Mouse (Mus musculus): ENCODE data around the gene Rabl6.

Rabl6 gene

GRCm38 (mm10) chr2:25596765-25597510, 11.4 kb downstream of the Rabl6 start:
- DNase-seq (ENCODE audit: extremely low read depth, low read depth, low spot score): no peak

- no peak for DNase-seq (ENCODE audit: extremely low read depth, low read depth, low spot score)
Observed at GRCm38 (mm10) chr2:25591863-25592262, 16.5 kb downstream of the Rabl6 start.

- no peak for DNase-seq (ENCODE audit: extremely low read depth, low read depth, low spot score)
Observed at GRCm38 (mm10) chr2:25588227-25588907, 20.0 kb downstream of the Rabl6 start.

- no peak for DNase-seq (ENCODE audit: extremely low read depth, low read depth, low spot score)
Observed at GRCm38 (mm10) chr2:25587290-25587689, 21.0 kb downstream of the Rabl6 start.

GRCm38 (mm10) chr2:25585601-25586000, 22.7 kb downstream of the Rabl6 start:
- DNase-seq (ENCODE audit: extremely low read depth, low read depth, low spot score): no peak

GRCm38 (mm10) chr2:25584856-25585255, 23.5 kb downstream of the Rabl6 start:
- DNase-seq (ENCODE audit: extremely low read depth, low read depth, low spot score): no peak

- no peak for DNase-seq (ENCODE audit: extremely low read depth, low read depth, low spot score)
Observed at GRCm38 (mm10) chr2:25584152-25584551, 24.2 kb downstream of the Rabl6 start.

- DNase-seq (ENCODE audit: extremely low read depth, low read depth, low spot score): no peak
Observed at GRCm38 (mm10) chr2:25583571-25583970, 24.8 kb downstream of the Rabl6 start.

GRCm38 (mm10) chr2:25583120-25583481, 25.2 kb downstream of the Rabl6 start:
- DNase-seq (ENCODE audit: extremely low read depth, low read depth, low spot score): no peak

GRCm38 (mm10) chr2:25582466-25583119, 25.7 kb downstream of the Rabl6 start:
- no peak for DNase-seq (ENCODE audit: extremely low read depth, low read depth, low spot score)

- DNase-seq (ENCODE audit: extremely low read depth, low read depth, low spot score): no peak
Observed at GRCm38 (mm10) chr2:25581901-25582301, 26.4 kb downstream of the Rabl6 start.

- DNase-seq (ENCODE audit: extremely low read depth, low read depth, low spot score): no peak
Observed at GRCm38 (mm10) chr2:25581294-25581864, 26.9 kb downstream of the Rabl6 start, which contains the start of gene Ajm1. Gene Ajm1, minus strand, starts transcription at chr2:25581757.

GRCm38 (mm10) chr2:25580621-25581101, 27.7 kb downstream of the Rabl6 start:
- no peak for DNase-seq (ENCODE audit: extremely low read depth, low read depth, low spot score)

- DNase-seq (ENCODE audit: extremely low read depth, low read depth, low spot score): no peak
Observed at GRCm38 (mm10) chr2:25579737-25580460, 28.4 kb downstream of the Rabl6 start.

- no peak for DNase-seq (ENCODE audit: extremely low read depth, low read depth, low spot score)
Observed at GRCm38 (mm10) chr2:25578796-25579736, 29.3 kb downstream of the Rabl6 start.

GRCm38 (mm10) chr2:25577951-25578795, 30.1 kb downstream of the Rabl6 start:
- no peak for DNase-seq (ENCODE audit: extremely low read depth, low read depth, low spot score)

GRCm38 (mm10) chr2:25576965-25577891, 31.1 kb downstream of the Rabl6 start:
- DNase-seq (ENCODE audit: extremely low read depth, low read depth, low spot score): no peak

All from fat pad, adult 2 months (tissue).